Mouse (Mus musculus) adrenal gland, adult (tissue): ENCODE data around the gene Rab8a.

ENCODE experiments used
- DNase-seq, 2 experiments: peaks; one replicate each; pipeline ENCODE4 v3.0.0; 2022 to 2023; ENCODE audit warnings: low spot score in 1 of 2; ENCODE audit not compliant: inconsistent age in 2 of 2

Gene Rab8a

GRCm38 (mm10) chr8:72210710-72211109, 49.7 kb downstream of the Rab8a start:
- no peak for DNase-seq

- DNase-seq = no peak
These were observed 50.8 kb downstream of the Rab8a start for GRCm38 (mm10) chr8:72211846-72212245.

GRCm38 (mm10) chr8:72212751-72213150, 51.8 kb downstream of the Rab8a start, which contains the start of gene Cib3:
TSS of gene Cib3 (minus strand) at chr8:72212837.
- no peak for DNase-seq

- DNase-seq = no peak
These were observed 52.5 kb downstream of the Rab8a start, which contains the start of gene Gm11034 for GRCm38 (mm10) chr8:72213536-72213935. TSS of gene Gm11034 (minus strand) at chr8:72213636.

GRCm38 (mm10) chr8:72215060-72215459, 54.1 kb downstream of the Rab8a start:
- DNase-seq = no peak

- DNase-seq = no peak
These were observed 54.9 kb downstream of the Rab8a start for GRCm38 (mm10) chr8:72215871-72216270.

- peak in 1 of 2 experiments; percentile 35 for DNase-seq
These were observed 58.0 kb downstream of the Rab8a start for GRCm38 (mm10) chr8:72218781-72219540.

GRCm38 (mm10) chr8:72219541-72220363, 58.8 kb downstream of the Rab8a start, which contains the start of gene Fam32a:
TSS of gene Fam32a (plus strand) at chr8:72219730.
- peak; percentile 90 to 96 for DNase-seq

GRCm38 (mm10) chr8:72220758-72221157, 59.8 kb downstream of the Rab8a start:
- DNase-seq = no peak

- DNase-seq = no peak
These were observed 61.7 kb downstream of the Rab8a start for GRCm38 (mm10) chr8:72222656-72223055.
